Mouse (Mus musculus) kidney, postnatal 4 days (tissue): ENCODE measurements around the gene Tas2r130.
"Not testable (repeated sequence)": the region's sequence is repeated elsewhere in the genome, so short reads cannot be mapped to it uniquely, and the experiment has no call there.

Source experiments
- DNase-seq, 2 experiments: peaks; one replicate each; pipeline ENCODE4 v3.0.0; 2021; ENCODE audit warnings: mixed read lengths in 2 of 2

The Tas2r130 gene

DNA sequence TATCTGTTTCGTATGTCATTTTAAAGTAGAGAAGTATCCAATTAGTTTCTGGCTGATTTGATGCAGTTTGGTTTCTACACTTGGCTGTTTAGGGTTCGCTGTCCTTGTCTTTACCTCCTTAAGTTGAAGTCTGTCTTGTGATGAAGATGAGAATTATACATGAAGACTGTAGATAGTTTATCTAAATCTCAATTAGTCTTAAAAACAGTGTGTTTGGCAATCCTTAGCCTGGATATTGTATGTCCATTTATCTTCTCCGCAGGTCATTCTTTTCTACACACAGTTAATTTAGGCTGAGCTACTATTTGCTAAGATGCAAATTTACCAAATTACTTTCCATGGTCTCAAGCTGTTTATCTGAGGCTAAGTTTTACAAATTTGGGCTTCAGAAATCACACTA is at the start of gene Tas2r130:
Tas2r130 (minus strand) TSS at position 101 of the 400 bp plus-strand sequence.
- no peak for DNase-seq

DNA sequence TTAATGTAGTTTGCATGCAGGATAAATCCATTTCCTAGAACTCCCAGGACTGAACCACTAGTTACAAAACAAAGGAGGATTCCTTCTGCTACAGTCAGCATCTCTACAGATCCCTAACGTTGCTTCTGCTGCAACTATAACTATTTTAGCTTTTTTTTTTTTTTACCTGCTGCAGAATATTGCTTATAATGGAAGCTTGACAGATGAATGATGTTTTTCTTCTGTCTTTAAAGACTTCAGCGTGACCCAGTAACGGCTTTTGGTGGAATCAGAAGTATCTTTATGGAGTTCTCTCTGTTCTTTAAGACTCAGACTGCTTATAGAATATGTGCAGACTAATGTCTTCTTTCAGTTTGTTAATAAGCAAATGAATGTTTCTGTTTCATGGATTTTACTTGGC is 48.1 kb upstream of the Tas2r130 start, which contains the start of gene Tas2r106:
Tas2r106 (minus strand) TSS at position 101 of the 400 bp plus-strand sequence.
- DNase-seq = no peak

- no peak for DNase-seq
Observed at GRCm38 (mm10) chr6:131660049-131660448, 29.3 kb upstream of the Tas2r130 start, which contains the start of gene Tas2r107. Gene Tas2r107, minus strand, starts transcription at chr6:131660149.

DNA sequence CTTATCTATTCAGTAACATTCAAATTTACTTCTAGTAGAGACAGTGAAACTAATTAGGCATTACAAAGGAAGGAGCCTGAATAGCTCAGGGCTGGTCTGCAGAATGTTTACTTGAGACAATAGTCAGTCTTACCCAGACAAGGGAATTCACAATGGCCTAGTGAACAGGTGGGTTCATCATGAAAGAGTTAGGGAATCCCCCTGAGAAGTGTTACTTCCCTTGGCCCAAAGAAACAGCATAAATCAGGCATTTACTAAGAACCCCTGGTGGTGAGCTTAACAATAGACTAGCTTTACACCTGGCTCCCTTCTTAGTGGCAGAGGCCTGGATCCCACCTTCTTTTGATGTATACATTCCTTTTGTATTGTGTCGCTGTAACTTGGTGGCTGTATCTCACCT is 20.8 kb downstream of the Tas2r130 start:
- not testable (repeated sequence) for DNase-seq

- no peak for DNase-seq
Observed at GRCm38 (mm10) chr6:131604821-131605220, 25.9 kb downstream of the Tas2r130 start.
